Mouse (Mus musculus): ENCODE data around the gene Ankrd12. TPM values are rescaled to one million over a fixed set of nuclear protein-coding genes. Genes with fewer than 3 reads are reported as not detected.

Ankrd12 gene
- 5.9 TPM for polyA plus RNA-seq (2014; fragmentation: Illumina TruSeq; extraction: RNeasy Lipid Tissue Mini Kit (QIAGEN cat#74804); ENCODE audit: low read depth, low replicate concordance)

GRCm38 (mm10) chr17:66076934-66077333 is at the start of gene Ankrd12:
TSS of gene Ankrd12 (minus strand) at chr17:66077089.

GRCm38 (mm10) chr17:66123066-66123815 is 46.4 kb upstream of the Ankrd12 start, which contains the start of gene Ddx11:
TSS of gene Ddx11 (plus strand) at chr17:66123520.

GRCm38 (mm10) chr17:66111402-66111959 is 34.6 kb upstream of the Ankrd12 start, which contains the start of gene Washc1:
TSS of gene Washc1 (plus strand) at chr17:66111545.

GRCm38 (mm10) chr17:66101380-66102330 is 24.8 kb upstream of the Ankrd12 start, which contains the start of gene Ndufv2:
TSS of gene Ndufv2 (minus strand) at chr17:66101559.

GRCm38 (mm10) chr17:65950622-65951404 is 126.1 kb downstream of the Ankrd12 start, which contains the start of gene Twsg1:
TSS of gene Twsg1 (minus strand) at chr17:65951226.

Other genes starting within 250 kb of the Ankrd12 start
- 29.7 TPM for gene Ralbp1, start 191.3 kb downstream of the Ankrd12 start, polyA plus RNA-seq (2014; fragmentation: Illumina TruSeq; extraction: RNeasy Lipid Tissue Mini Kit (QIAGEN cat#74804); ENCODE audit: low read depth, low replicate concordance)
- 73.7 TPM for gene Twsg1, start 125.9 kb downstream of the Ankrd12 start, polyA plus RNA-seq (2014; fragmentation: Illumina TruSeq; extraction: RNeasy Lipid Tissue Mini Kit (QIAGEN cat#74804); ENCODE audit: low read depth, low replicate concordance)
- gene Ndufv2, start 24.5 kb upstream of the Ankrd12 start, polyA plus RNA-seq (2014; fragmentation: Illumina TruSeq; extraction: RNeasy Lipid Tissue Mini Kit (QIAGEN cat#74804); ENCODE audit: low read depth, low replicate concordance): 1,021 TPM
- 29.1 TPM for gene Washc1, start 34.5 kb upstream of the Ankrd12 start, polyA plus RNA-seq (2014; fragmentation: Illumina TruSeq; extraction: RNeasy Lipid Tissue Mini Kit (QIAGEN cat#74804); ENCODE audit: low read depth, low replicate concordance)
- 2.7 TPM for gene Ddx11, start 46.4 kb upstream of the Ankrd12 start, polyA plus RNA-seq (2014; fragmentation: Illumina TruSeq; extraction: RNeasy Lipid Tissue Mini Kit (QIAGEN cat#74804); ENCODE audit: low read depth, low replicate concordance)